Mouse (Mus musculus): ENCODE results near the gene Gga2. TPM values are rescaled to one million over a fixed set of nuclear protein-coding genes. Genes with fewer than 3 reads are reported as not detected.
A peak's percentile ranks its signal among the peaks of the same experiment; 100 is the strongest.

The Gga2 gene
- polyA plus RNA-seq, 1 experiment from 2014 or later, result 90.2 TPM

GRCm38 (mm10) chr7:121962571-121962959, 58.5 kb downstream of the Gga2 start:
- no peak overlapping the region for H3K4me2 ChIP-seq (ENCODE audit: low read depth, severe bottlenecking)
- no peaks in the 10 kb centered on the region for H3K4me1 ChIP-seq (ENCODE audit: control insufficient read depth, insufficient read depth, low read length)
- 77% methylated on average over 3 of the region's 3 CpGs for WGBS
- H3K9ac ChIP-seq (ENCODE audit: low read length), result no peak overlapping the region
- no peaks in the 10 kb centered on the region for H3K9me3 ChIP-seq (ENCODE audit: control insufficient read depth, low read length)
- DNase-seq (ENCODE audit: low spot score), result no peak
- H3K27me3 ChIP-seq (ENCODE audit: control insufficient read depth, insufficient read depth, low read length), result no peaks in the 10 kb centered on the region
- H3K36me3 ChIP-seq (ENCODE audit: control insufficient read depth, insufficient read depth, low read length), result peaks cover 2% of the 10 kb centered on the region; the same call in 1 of the 2 replicates
- no peak for ATAC-seq (ENCODE audit: insufficient number of reproducible peaks, low FRiP score, low TSS enrichment, low read depth)
- H3K27ac ChIP-seq (replicated peaks; ENCODE audit: low read depth, low read length), result no peak overlapping the region
- no peak overlapping the region for H3K4me3 ChIP-seq (ENCODE audit: low read depth, low read length)

- Histone ChIP-seq H3K9ac (ENCODE audit: low read length) (no peak overlapping the region), H3K4me3 (ENCODE audit: low read depth, low read length) (no peak overlapping the region), H3K36me3 (ENCODE audit: control insufficient read depth, insufficient read depth, low read length) (peaks cover 2% of the 10 kb centered on the region; the same call in 1 of the 2 replicates), H3K4me1 (ENCODE audit: control insufficient read depth, insufficient read depth, low read length) (no peaks in the 10 kb centered on the region), H3K27ac (replicated peaks; ENCODE audit: low read depth, low read length) (no peak overlapping the region), H3K27me3 (ENCODE audit: control insufficient read depth, insufficient read depth, low read length) (no peaks in the 10 kb centered on the region), H3K4me2 (ENCODE audit: low read depth, severe bottlenecking) (no peak overlapping the region), H3K9me3 (ENCODE audit: control insufficient read depth, low read length) (no peaks in the 10 kb centered on the region)
- DNase-seq (ENCODE audit: low spot score), result no peak
- no peak for ATAC-seq (ENCODE audit: insufficient number of reproducible peaks, low FRiP score, low TSS enrichment, low read depth)
- 93% methylated on average over 7 of the region's 7 CpGs for WGBS
These were observed 59.0 kb downstream of the Gga2 start for GRCm38 (mm10) chr7:121961913-121962570.

GRCm38 (mm10) chr7:121955802-121956201, 65.2 kb downstream of the Gga2 start:
- H3K4me1 ChIP-seq (ENCODE audit: control insufficient read depth, insufficient read depth, low read length), result peaks cover 8% of the 10 kb centered on the region; the same call in 1 of the 2 replicates
- peak; percentile 58 for DNase-seq (ENCODE audit: low spot score)
- H3K27me3 ChIP-seq (ENCODE audit: control insufficient read depth, insufficient read depth, low read length), result no peaks in the 10 kb centered on the region
- no peak overlapping the region for H3K4me2 ChIP-seq (ENCODE audit: low read depth, severe bottlenecking)
- no peaks in the 10 kb centered on the region for H3K9me3 ChIP-seq (ENCODE audit: control insufficient read depth, low read length)
- ATAC-seq (ENCODE audit: insufficient number of reproducible peaks, low FRiP score, low TSS enrichment, low read depth), result 0 out of 2 replicates have a peak, but pooled peaks have one; percentile 56
- H3K4me3 ChIP-seq (ENCODE audit: low read depth, low read length), result no peak overlapping the region
- WGBS, result 24% methylated on average over 12 of the region's 12 CpGs
- peak overlapping the region; percentile 66 for H3K27ac ChIP-seq (replicated peaks; ENCODE audit: low read depth, low read length)
- peaks cover 4% of the 10 kb centered on the region; the same call in 1 of the 2 replicates for H3K36me3 ChIP-seq (ENCODE audit: control insufficient read depth, insufficient read depth, low read length)
- no peak overlapping the region for H3K9ac ChIP-seq (ENCODE audit: low read length)

DNA sequence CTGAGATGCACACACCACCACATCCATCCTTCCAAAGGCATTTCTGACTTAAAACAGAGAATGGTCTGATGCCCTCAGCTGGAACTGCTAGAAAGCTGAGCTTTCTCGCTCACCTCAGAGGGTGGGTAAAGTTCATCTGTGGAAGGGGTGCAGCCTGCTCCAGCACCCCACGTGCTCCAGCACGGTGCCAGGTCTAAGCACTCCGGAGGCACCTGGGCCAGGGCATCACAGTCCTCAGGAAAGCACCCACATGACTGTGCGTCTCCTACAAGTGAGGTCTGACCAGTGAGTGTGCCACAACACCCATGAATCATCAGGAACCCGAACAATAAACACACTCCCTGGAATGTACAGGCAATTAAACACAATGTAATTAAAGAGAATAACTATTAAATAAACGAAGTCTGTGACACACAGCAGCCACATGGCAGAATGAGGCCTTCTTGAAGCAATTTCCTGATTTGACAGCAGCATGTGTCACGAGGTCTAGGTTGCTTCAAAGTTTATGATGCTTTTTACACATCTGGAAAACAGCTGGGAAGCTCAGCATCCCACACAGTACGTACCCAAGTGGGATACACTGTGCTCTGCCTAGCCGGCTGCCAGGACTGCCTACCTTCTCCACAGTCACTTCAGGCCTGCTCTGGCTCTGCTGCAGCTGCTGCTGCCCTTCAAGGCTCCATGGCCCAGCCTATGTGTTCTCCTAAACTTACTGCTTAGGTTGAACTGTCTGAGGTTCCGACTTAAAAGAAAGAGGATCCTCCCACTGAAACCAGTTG, 65.9 kb downstream of the Gga2 start:
- peak; percentile 45 for DNase-seq (ENCODE audit: low spot score)
- Histone ChIP-seq H3K27me3 (ENCODE audit: control insufficient read depth, insufficient read depth, low read length) (no peaks in the 10 kb centered on the region), H3K4me3 (ENCODE audit: low read depth, low read length) (no peak overlapping the region), H3K9ac (ENCODE audit: low read length) (no peak overlapping the region), H3K4me2 (ENCODE audit: low read depth, severe bottlenecking) (no peak overlapping the region), H3K36me3 (ENCODE audit: control insufficient read depth, insufficient read depth, low read length) (peaks cover 6% of the 10 kb centered on the region; the same call in 1 of the 2 replicates), H3K4me1 (ENCODE audit: control insufficient read depth, insufficient read depth, low read length) (peaks cover 8% of the 10 kb centered on the region; the same call in 1 of the 2 replicates), H3K9me3 (ENCODE audit: control insufficient read depth, low read length) (no peaks in the 10 kb centered on the region), H3K27ac (replicated peaks; ENCODE audit: low read depth, low read length) (peak overlapping the region; percentile 66)
- peak; percentile 69 for ATAC-seq (ENCODE audit: insufficient number of reproducible peaks, low FRiP score, low TSS enrichment, low read depth)
- WGBS, result 45% methylated on average over 11 of the region's 11 CpGs

DNA sequence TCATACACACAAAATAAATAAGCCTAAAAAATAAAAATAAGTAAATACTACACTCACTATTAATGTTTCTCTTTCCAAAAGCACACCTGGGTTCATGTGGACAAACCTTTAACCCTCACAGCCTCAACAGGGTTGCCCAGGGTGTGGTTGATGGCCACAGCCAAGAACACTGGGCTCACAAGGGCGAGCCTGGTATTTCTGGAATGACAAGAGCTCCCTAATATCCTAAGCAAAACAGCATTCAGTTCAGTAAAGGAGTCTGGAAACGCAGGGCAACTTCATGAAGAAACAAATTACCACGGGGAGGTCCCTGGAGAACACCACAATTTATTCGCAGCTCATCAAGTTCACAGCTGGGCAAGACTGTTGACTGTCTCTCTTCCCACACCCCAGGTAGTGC, 73.5 kb downstream of the Gga2 start:
- no peaks in the 10 kb centered on the region for H3K4me1 ChIP-seq (ENCODE audit: control insufficient read depth, insufficient read depth, low read length)
- peaks cover 3% of the 10 kb centered on the region; the same call in 1 of the 2 replicates for H3K36me3 ChIP-seq (ENCODE audit: control insufficient read depth, insufficient read depth, low read length)
- H3K9ac ChIP-seq (ENCODE audit: low read length), result no peak overlapping the region
- DNase-seq (ENCODE audit: low spot score), result no peak
- H3K27me3 ChIP-seq (ENCODE audit: control insufficient read depth, insufficient read depth, low read length), result no peaks in the 10 kb centered on the region
- 76% methylated on average over 4 of the region's 4 CpGs for WGBS
- H3K4me2 ChIP-seq (ENCODE audit: low read depth, severe bottlenecking), result no peak overlapping the region
- ATAC-seq (ENCODE audit: insufficient number of reproducible peaks, low FRiP score, low TSS enrichment, low read depth), result no peak
- no peak overlapping the region for H3K4me3 ChIP-seq (ENCODE audit: low read depth, low read length)
- no peak overlapping the region for H3K27ac ChIP-seq (replicated peaks; ENCODE audit: low read depth, low read length)
- no peaks in the 10 kb centered on the region for H3K9me3 ChIP-seq (ENCODE audit: control insufficient read depth, low read length)

DNA sequence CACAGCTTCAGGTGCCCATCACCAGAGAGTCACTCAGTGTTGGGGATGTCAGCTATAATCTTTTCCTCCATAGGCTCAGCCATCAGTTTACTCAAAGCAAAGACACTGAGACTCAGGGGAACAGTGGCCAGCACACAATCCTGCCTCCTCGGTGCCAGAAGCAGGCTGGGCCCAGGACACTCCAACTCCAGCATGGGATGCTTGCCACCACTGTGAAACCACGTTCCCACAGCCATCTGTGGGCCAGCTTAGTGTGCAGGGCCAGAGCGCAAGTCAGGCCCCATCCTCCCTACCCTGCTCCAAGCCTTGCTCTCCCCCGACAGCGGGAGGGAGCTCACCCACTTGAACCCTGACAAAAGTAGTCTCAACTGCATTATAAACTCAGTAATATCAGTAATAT, 74.8 kb downstream of the Gga2 start:
- no peaks in the 10 kb centered on the region for H3K4me1 ChIP-seq (ENCODE audit: control insufficient read depth, insufficient read depth, low read length)
- H3K9me3 ChIP-seq (ENCODE audit: control insufficient read depth, low read length), result no peaks in the 10 kb centered on the region
- H3K27ac ChIP-seq (replicated peaks; ENCODE audit: low read depth, low read length), result no peak overlapping the region
- no peak overlapping the region for H3K4me3 ChIP-seq (ENCODE audit: low read depth, low read length)
- H3K4me2 ChIP-seq (ENCODE audit: low read depth, severe bottlenecking), result no peak overlapping the region
- 83% methylated on average over 5 of the region's 5 CpGs for WGBS
- H3K36me3 ChIP-seq (ENCODE audit: control insufficient read depth, insufficient read depth, low read length), result peaks cover 3% of the 10 kb centered on the region; the same call in 1 of the 2 replicates
- no peaks in the 10 kb centered on the region for H3K27me3 ChIP-seq (ENCODE audit: control insufficient read depth, insufficient read depth, low read length)
- H3K9ac ChIP-seq (ENCODE audit: low read length), result no peak overlapping the region
- ATAC-seq (ENCODE audit: insufficient number of reproducible peaks, low FRiP score, low TSS enrichment, low read depth) (no peak), DNase-seq (ENCODE audit: low spot score) (no peak)

- no peaks in the 10 kb centered on the region for H3K4me1 ChIP-seq (ENCODE audit: control insufficient read depth, insufficient read depth, low read length)
- 94% methylated on average over 2 of the region's 2 CpGs for WGBS
- H3K36me3 ChIP-seq (ENCODE audit: control insufficient read depth, insufficient read depth, low read length), result no peaks in the 10 kb centered on the region
- H3K9ac ChIP-seq (ENCODE audit: low read length), result no peak overlapping the region
- H3K27me3 ChIP-seq (ENCODE audit: control insufficient read depth, insufficient read depth, low read length), result no peaks in the 10 kb centered on the region
- H3K27ac ChIP-seq (replicated peaks; ENCODE audit: low read depth, low read length), result no peak overlapping the region
- no peak overlapping the region for H3K4me2 ChIP-seq (ENCODE audit: low read depth, severe bottlenecking)
- no peaks in the 10 kb centered on the region for H3K9me3 ChIP-seq (ENCODE audit: control insufficient read depth, low read length)
- no peak overlapping the region for H3K4me3 ChIP-seq (ENCODE audit: low read depth, low read length)
- ATAC-seq (ENCODE audit: insufficient number of reproducible peaks, low FRiP score, low TSS enrichment, low read depth), result no peak
- DNase-seq (ENCODE audit: low spot score), result no peak
These were observed 78.7 kb downstream of the Gga2 start for GRCm38 (mm10) chr7:121942371-121942770.

DNA sequence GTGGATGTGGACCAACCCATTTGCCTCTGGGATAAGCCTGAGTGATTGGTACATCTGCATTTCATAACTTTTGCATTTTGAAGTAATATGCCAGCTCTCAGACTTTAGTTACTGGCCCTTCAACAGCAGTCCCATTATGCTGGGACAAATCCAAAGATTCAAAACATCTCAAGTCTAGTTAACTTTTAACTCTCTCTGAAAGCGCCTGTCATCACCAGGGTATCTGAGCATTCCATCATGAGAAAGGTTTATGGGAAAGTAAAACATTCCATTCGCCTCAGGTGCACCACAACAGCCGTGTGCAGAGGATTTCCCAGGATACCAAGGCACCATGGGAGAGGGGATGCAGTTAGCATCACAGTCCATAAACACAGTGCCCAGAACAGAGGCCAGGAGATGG, 79.4 kb downstream of the Gga2 start:
- Histone ChIP-seq H3K36me3 (ENCODE audit: control insufficient read depth, insufficient read depth, low read length) (no peaks in the 10 kb centered on the region), H3K9me3 (ENCODE audit: control insufficient read depth, low read length) (no peaks in the 10 kb centered on the region), H3K27ac (replicated peaks; ENCODE audit: low read depth, low read length) (no peak overlapping the region), H3K4me3 (ENCODE audit: low read depth, low read length) (no peak overlapping the region), H3K4me2 (ENCODE audit: low read depth, severe bottlenecking) (no peak overlapping the region), H3K27me3 (ENCODE audit: control insufficient read depth, insufficient read depth, low read length) (no peaks in the 10 kb centered on the region), H3K4me1 (ENCODE audit: control insufficient read depth, insufficient read depth, low read length) (no peaks in the 10 kb centered on the region), H3K9ac (ENCODE audit: low read length) (no peak overlapping the region)
- DNase-seq (ENCODE audit: low spot score), result no peak
- whole genome bisulfite sequencing, result 84% methylated on average over 3 of the region's 3 CpGs
- no peak for ATAC-seq (ENCODE audit: insufficient number of reproducible peaks, low FRiP score, low TSS enrichment, low read depth)
